Mouse (Mus musculus): ENCODE data around the gene Cd63.

The Cd63 gene

GRCm38 (mm10) chr10:128908778-128909448 is 8.1 kb downstream of the Cd63 start:
- no peak for DNase-seq

GRCm38 (mm10) chr10:128909567-128910028 is 8.8 kb downstream of the Cd63 start:
- DNase-seq: peak; percentile 49

DNA sequence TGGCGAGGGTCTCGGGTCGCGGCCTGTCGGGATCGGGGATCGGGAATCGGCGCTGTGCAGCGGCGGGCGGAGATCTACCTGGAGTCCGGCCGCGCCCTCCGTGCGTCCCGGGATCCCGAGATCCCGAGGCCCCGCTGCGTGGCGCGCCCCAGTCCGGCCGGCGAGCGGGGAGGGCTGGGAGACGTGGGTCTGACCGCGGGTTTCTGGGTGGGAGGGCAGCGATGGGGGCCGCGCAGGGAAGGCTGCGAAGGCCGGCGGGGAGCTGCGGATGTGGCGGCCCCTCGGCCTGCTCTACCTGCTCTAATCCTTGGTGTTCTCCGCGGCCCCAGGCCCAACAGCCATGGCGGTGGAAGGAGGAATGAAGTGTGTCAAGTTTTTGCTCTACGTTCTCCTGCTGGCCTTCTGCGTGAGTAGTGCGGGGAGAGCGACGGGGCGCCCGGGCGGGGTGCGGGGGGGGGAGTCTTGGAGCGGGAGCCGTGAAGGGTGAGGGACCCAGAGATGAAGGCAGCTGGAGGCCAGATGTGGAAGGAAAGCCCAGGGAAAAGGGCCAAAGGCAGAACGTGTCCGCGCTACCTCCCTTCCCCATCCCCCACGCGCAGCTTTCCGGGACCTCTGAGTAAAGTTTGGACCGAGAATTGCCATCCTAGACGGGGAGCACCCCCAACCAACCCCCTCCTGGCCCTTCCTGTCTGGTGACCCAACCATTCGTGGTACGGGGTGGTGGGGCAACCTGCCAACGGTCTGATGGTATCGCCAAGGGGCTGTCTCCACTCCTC is 9.5 kb downstream of the Cd63 start:
- DNase-seq: no peak

GRCm38 (mm10) chr10:128911430-128911829 is 10.6 kb downstream of the Cd63 start:
- no peak for DNase-seq

DNA sequence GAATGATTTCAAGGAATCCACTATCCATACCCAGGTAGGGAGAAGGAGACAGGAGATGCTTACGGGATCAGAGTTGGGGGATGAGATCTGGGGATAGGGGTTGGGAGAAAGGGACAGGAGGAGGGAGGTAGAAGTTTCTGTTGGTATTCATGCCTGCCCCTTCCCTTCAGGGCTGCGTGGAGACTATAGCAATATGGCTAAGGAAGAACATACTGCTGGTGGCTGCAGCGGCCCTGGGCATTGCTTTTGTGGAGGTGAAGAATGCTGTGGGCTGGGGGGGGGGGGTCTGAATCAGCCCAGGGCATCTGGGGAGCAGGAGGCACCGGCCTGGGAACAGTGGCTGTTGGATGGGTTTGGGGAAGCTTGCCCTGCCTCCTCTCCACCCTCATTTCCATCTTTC is 11.5 kb downstream of the Cd63 start:
- no peak for DNase-seq

- DNase-seq: no peak
Observed at GRCm38 (mm10) chr10:128912791-128913190, 12.0 kb downstream of the Cd63 start.

- DNase-seq: peak; percentile 92
Observed at GRCm38 (mm10) chr10:128913219-128913618, 12.4 kb downstream of the Cd63 start.

GRCm38 (mm10) chr10:128913696-128914095 is 12.9 kb downstream of the Cd63 start:
- DNase-seq: peak; percentile 25

DNA sequence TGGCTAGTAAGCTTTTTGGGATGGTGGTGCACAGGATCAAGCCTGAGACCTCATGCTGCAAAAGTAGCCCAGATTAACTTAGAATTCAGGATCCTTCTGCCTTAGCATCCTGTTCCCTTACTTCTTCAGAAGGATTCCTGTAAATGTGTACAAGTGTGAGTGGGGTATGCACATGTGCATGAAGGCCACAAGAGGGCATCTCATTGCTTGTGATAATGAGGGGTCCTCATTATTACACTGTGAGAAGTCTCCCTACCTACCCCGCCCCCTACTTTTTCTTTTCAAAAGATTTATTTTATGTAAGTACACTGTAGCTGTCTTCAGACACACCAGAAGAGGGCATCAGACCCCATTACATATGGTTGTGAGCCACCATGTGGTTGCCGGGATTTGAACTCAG is 14.8 kb downstream of the Cd63 start:
- no peak for DNase-seq

DNA sequence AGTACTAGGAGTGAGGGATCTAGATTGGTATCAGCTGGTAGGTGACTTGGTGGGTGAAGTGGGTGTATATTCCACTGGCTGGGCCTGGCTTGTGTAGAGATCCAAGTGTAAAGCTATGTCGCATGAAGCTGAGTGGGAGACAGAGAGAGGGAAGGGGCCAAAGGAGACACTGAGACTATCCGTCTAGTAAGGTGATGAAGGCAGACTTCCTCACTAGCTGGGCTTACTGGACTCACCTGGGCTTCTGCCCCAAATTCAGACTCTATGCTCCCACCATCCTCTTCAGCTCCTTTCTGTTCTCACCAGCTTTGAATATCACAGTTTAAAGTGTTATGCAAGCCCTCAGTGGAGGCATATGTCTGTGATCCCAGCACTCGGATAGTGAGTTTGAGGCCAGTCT is 15.9 kb downstream of the Cd63 start:
- DNase-seq: no peak

GRCm38 (mm10) chr10:128917400-128917799 is 16.6 kb downstream of the Cd63 start:
- no peak for DNase-seq

GRCm38 (mm10) chr10:128918246-128918645 is 17.5 kb downstream of the Cd63 start:
- DNase-seq: no peak

DNA sequence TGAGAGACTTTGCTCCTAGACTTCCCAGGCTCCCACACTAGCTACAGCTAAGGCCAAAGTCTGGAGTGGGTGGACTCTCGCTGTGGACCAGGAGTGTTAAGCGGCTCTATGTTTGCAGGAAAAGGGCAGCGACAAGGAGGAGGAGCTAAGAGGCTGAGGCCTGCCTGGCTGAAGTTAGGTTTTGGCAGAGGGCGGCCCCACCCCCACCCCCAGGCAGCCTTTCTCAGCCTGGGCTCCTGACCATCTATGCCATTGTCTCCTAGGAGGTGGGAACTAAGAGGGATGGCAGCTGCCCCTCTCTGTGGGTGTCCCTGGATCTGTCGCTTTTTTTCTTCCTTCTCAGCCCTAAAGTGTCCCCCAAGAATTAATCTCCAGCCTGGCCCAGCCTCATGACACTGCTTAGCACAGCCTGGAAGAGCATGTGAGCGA is 18.4 kb downstream of the Cd63 start:
- DNase-seq: no peak

DNA sequence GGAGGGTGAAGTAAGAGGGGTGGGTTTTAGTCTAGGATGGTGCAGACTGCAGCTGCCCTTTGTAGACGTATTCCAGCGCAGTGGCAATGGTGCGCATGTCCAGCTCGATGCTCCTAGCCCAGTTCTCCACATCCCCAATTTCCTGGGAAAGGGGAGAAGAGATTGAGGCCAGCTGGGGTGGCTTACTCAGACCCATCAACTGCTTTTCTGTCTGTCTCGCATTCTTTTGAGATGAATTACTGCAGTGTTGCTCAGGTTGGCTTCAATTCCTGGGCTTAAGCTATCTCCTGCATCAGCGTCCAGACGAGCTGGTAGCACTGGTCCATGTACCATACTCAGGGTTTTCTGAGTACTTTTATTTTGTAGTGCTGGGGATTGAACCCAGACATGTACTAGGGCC is 19.2 kb downstream of the Cd63 start:
- DNase-seq: no peak

- DNase-seq: no peak
Observed at GRCm38 (mm10) chr10:128920736-128921161, 20.0 kb downstream of the Cd63 start.

DNA sequence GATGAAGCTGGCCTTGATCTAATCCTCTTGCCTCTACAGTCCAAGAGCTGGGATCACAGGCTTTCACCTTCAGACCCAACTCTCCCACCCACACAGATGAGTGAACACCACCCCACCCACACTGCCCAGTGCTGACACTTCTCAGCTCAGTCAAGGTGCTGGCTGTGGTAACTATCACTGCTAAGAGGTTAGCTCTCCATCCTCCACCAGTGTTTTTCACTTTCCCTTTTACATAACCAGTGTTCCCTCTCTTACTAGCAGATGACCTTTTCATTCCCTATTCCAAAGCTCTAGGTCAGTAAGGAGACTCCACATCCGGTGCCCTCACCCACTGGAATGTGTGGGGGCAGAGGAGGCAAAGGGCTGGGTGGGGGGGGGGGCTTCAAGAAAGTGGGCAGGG is 20.5 kb downstream of the Cd63 start:
- DNase-seq: no peak

- DNase-seq: no peak
Observed at GRCm38 (mm10) chr10:128921883-128922821, 21.4 kb downstream of the Cd63 start.

- DNase-seq: no peak
Observed at GRCm38 (mm10) chr10:128922822-128923012, 21.9 kb downstream of the Cd63 start, which contains the start of gene Rdh5. Rdh5 (minus strand) TSS chr10:128922888.

- peak; percentile 96 for DNase-seq
Observed at GRCm38 (mm10) chr10:128923013-128923691, 22.4 kb downstream of the Cd63 start.

DNA sequence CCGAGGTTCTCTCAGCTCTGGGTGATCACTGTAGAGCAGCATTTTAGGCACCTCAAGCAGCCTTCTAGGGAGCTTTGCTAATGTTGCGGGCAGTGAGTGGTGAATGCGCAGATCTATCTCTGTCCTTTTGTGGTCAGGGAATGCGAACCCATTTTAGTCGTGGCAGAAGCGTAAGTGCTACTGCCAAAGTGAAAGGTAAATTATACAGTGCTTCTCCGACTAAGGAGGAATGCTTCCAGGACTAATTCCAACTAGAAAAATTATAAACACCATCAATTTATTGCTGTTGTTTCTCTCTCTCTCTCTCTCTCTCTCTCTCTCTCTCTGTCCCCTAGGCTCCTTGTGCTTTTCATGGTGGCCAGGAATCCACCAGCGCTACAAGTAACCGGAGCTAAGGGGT is 23.1 kb downstream of the Cd63 start, which contains the start of gene Bloc1s1:
Gene Bloc1s1 (minus strand): TSS at position 101 of the 400 bp plus-strand sequence.
- no peak for DNase-seq

- no peak for DNase-seq
Observed at GRCm38 (mm10) chr10:128928356-128928755, 27.6 kb downstream of the Cd63 start.

GRCm38 (mm10) chr10:128929638-128930378 is 29.0 kb downstream of the Cd63 start:
- peak; percentile 5 for DNase-seq
